Mouse (Mus musculus) limb, embryonic 15.5 days (tissue): ENCODE measurements around the gene Aldh1l1. TPM values are rescaled to one million over a fixed set of nuclear protein-coding genes. Genes with fewer than 3 reads are reported as not detected.

Experiments
- ATAC-seq: fragments of 200-750 bp; cut with Nextera tagmentation; 2 replicates; pipeline ENCODE4 v1.8.0; 2017; ENCODE audit warnings: low read depth, moderate TSS enrichment; ENCODE audit not compliant: insufficient number of reproducible peaks, low FRiP score, low TSS enrichment
- H3K27ac ChIP-seq: fragments of 300-500 bp; sonication (generic); 2 replicates; pipeline ENCODE4 v1.5.1; 2015; ENCODE audit warnings: moderate library complexity, mild to moderate bottlenecking, inconsistent platforms
- H3K27me3 ChIP-seq: fragments of 300-500 bp; sonication (generic); 2 replicates; pipeline ENCODE4 v1.6.1; 2015; ENCODE audit warnings: inconsistent platforms
- H3K36me3 ChIP-seq: fragments of 300-500 bp; sonication (generic); 2 replicates; pipeline ENCODE4 v1.6.1; 2015; ENCODE audit warnings: inconsistent platforms
- H3K4me1 ChIP-seq: fragments of 300-500 bp; sonication (generic); 2 replicates; pipeline ENCODE4 v1.6.1; 2015; ENCODE audit warnings: inconsistent platforms
- H3K4me2 ChIP-seq: fragments of 300-500 bp; sonication (generic); 2 replicates; pipeline ENCODE4 v1.6.1; 2015; ENCODE audit warnings: mild to moderate bottlenecking, inconsistent platforms
- H3K4me3 ChIP-seq: fragments of 300-500 bp; sonication (generic); 2 replicates; pipeline ENCODE4 v1.5.1; 2015; ENCODE audit warnings: mild to moderate bottlenecking, inconsistent platforms
- H3K9ac ChIP-seq: fragments of 300-500 bp; sonication (generic); 2 replicates; pipeline ENCODE4 v1.6.1; 2015; ENCODE audit warnings: inconsistent platforms
- H3K9me3 ChIP-seq: fragments of 300-500 bp; sonication (generic); 2 replicates; pipeline ENCODE4 v1.6.1; 2016; ENCODE audit warnings: inconsistent platforms
- WGBS: fragments of 180-500 bp; shearing (Covaris S2); methylation state at CpG from one replicate; pipeline ENCODE4 v1.1.7; 2015; 5-methylcytosine and 5-hydroxymethylcytosine counted together
- polyA plus RNA-seq: library from polyadenylated mRNA; unstranded; fragments of >200 nt; fragmentation: Nextera tagmentation; extraction: Ambion mirVana; gene quantifications from 2 replicates; pipeline ENCODE4 v1.2.1, GENCODE M21; 2015

The Aldh1l1 gene
- polyA plus RNA-seq, 1 experiment from 2014 or later = 1.9 TPM

DNA sequence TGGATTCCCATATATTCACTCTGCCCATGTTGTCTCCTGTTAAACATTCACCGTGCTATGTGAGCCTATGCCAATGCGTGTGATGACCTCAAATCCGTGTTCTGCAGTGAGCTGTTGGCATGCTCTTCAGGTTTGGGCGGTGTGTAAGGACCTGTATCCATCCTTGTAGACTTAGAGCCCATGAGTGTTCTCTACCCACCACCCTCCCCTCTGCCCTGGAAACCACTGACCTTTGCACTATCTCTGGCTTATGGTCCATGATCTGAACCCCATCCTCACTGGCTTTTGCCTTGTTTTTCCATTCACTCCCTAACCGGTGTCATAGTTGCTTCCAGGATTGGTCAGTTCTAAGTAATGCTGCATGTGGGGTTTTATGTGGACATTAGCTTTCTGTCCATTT, 67.5 kb downstream of the Aldh1l1 start:
- ATAC-seq = no peak
- H3K4me1 ChIP-seq = peaks cover 11% of the 10 kb centered on the region; the same call in 1 of the 2 replicates
- no peaks in the 10 kb centered on the region for H3K36me3 ChIP-seq
- no peak overlapping the region for H3K27ac ChIP-seq
- no peak overlapping the region for H3K4me2 ChIP-seq
- H3K9me3 ChIP-seq = no peaks in the 10 kb centered on the region
- H3K9ac ChIP-seq = no peak overlapping the region
- H3K27me3 ChIP-seq = no peaks in the 10 kb centered on the region
- H3K4me3 ChIP-seq = no peak overlapping the region
- 92% methylated on average over 5 of the region's 5 CpGs for WGBS

DNA sequence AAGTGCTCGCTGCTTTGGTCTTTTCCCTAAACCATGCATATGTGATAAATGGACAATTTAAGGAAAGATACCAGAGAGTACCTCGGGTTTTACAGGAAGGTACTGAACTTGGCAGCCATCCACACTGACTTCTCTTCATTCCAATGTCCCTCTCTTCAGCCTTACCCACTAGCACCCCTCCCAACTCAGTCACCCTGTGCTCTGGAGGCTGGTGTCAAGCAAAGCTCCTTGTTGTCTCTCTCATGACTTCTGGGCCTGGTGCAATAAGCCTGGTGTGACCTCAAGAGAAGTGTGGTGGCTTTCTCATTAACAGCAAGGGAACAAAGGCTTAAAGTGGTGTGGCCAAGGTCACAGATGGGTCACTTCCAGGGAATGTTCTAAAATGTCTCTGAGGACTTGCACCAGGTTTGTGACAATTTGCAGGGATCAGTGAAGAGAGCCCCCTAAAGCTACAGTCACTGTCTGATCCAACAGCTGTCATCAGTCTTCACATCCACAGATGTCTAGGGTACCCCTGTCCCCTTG, 70.4 kb downstream of the Aldh1l1 start:
- Histone ChIP-seq H3K27me3 (no peaks in the 10 kb centered on the region), H3K9ac (no peak overlapping the region), H3K4me3 (no peak overlapping the region), H3K27ac (no peak overlapping the region), H3K4me1 (no peaks in the 10 kb centered on the region), H3K4me2 (no peak overlapping the region), H3K9me3 (no peaks in the 10 kb centered on the region), H3K36me3 (no peaks in the 10 kb centered on the region)
- 44% methylated on average over 2 of the region's 2 CpGs for WGBS
- ATAC-seq = no peak

DNA sequence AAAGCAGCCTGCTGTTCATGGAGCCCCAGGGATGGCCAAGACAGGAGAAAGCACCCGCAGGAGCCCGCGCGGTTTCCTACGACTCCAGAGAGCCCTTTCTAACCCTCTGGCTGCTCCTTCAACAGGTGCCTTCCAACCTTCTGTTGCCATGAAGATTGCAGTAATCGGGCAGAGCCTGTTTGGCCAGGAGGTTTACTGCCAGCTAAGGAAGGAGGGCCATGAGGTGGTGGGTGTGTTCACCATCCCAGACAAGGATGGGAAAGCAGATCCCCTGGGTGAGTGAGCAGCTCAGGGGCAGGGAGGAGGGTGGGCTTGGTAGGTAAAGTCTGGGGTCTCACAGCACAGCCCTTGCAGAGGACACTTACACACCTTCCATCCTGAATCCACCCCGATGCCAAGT, 70.8 kb downstream of the Aldh1l1 start:
- Histone ChIP-seq H3K27me3 (no peaks in the 10 kb centered on the region), H3K4me2 (no peak overlapping the region), H3K9ac (no peak overlapping the region), H3K36me3 (no peaks in the 10 kb centered on the region), H3K9me3 (no peaks in the 10 kb centered on the region), H3K27ac (no peak overlapping the region), H3K4me1 (no peaks in the 10 kb centered on the region), H3K4me3 (no peak overlapping the region)
- WGBS = 81% methylated on average over 7 of the region's 7 CpGs
- ATAC-seq = no peak

GRCm38 (mm10) chr6:90557829-90558693, 71.8 kb downstream of the Aldh1l1 start:
- no peak overlapping the region for H3K27ac ChIP-seq
- ATAC-seq = no peak
- no peak overlapping the region for H3K4me3 ChIP-seq
- 63% methylated on average over 6 of the region's 6 CpGs for WGBS
- H3K9ac ChIP-seq = no peak overlapping the region
- H3K9me3 ChIP-seq = no peaks in the 10 kb centered on the region
- H3K36me3 ChIP-seq = no peaks in the 10 kb centered on the region
- H3K4me2 ChIP-seq = no peak overlapping the region
- no peaks in the 10 kb centered on the region for H3K4me1 ChIP-seq
- no peaks in the 10 kb centered on the region for H3K27me3 ChIP-seq

GRCm38 (mm10) chr6:90560390-90561058, 74.3 kb downstream of the Aldh1l1 start:
- Histone ChIP-seq H3K4me3 (no peak overlapping the region), H3K36me3 (no peaks in the 10 kb centered on the region), H3K4me1 (no peaks in the 10 kb centered on the region), H3K27ac (no peak overlapping the region), H3K9ac (no peak overlapping the region), H3K4me2 (no peak overlapping the region), H3K27me3 (no peaks in the 10 kb centered on the region), H3K9me3 (no peaks in the 10 kb centered on the region)
- ATAC-seq = no peak
- 78% methylated on average over 3 of the region's 3 CpGs for WGBS

GRCm38 (mm10) chr6:90561234-90561781, 75.1 kb downstream of the Aldh1l1 start:
- no peaks in the 10 kb centered on the region for H3K9me3 ChIP-seq
- 52% methylated on average over 2 of the region's 2 CpGs for WGBS
- no peak for ATAC-seq
- no peak overlapping the region for H3K27ac ChIP-seq
- H3K27me3 ChIP-seq = no peaks in the 10 kb centered on the region
- no peak overlapping the region for H3K4me3 ChIP-seq
- H3K4me1 ChIP-seq = no peaks in the 10 kb centered on the region
- H3K9ac ChIP-seq = no peak overlapping the region
- H3K4me2 ChIP-seq = no peak overlapping the region
- no peaks in the 10 kb centered on the region for H3K36me3 ChIP-seq

DNA sequence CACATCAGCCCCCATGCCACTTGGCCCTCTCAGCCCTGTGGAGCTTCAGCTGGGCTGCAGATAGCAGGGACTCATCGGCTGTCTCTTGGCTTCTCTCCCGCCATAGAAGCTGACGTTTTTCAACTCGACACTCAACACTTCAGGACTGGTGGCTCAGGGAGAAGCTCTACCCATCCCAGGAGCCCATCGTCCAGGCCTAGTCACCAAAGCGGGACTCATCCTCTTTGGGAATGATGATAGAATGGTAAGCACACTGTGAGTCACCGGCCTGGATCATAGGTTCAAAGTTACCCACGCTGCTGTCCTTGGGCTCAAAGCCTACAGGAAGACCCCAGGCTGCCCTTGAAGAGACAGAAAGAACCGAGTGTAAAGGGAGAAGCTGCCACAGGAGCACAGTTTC, 78.0 kb downstream of the Aldh1l1 start:
- WGBS = 82% methylated on average over 9 of the region's 9 CpGs
- ATAC-seq = no peak
- Histone ChIP-seq H3K9ac (no peak overlapping the region), H3K4me3 (no peak overlapping the region), H3K4me1 (no peaks in the 10 kb centered on the region), H3K36me3 (no peaks in the 10 kb centered on the region), H3K27me3 (no peaks in the 10 kb centered on the region), H3K9me3 (no peaks in the 10 kb centered on the region), H3K27ac (no peak overlapping the region), H3K4me2 (no peak overlapping the region)

GRCm38 (mm10) chr6:90565357-90566215, 79.4 kb downstream of the Aldh1l1 start:
- no peak overlapping the region for H3K9ac ChIP-seq
- 0 out of 2 replicates have a peak, but pooled peaks cover 4% of the 10 kb centered on the region for H3K4me1 ChIP-seq
- no peaks in the 10 kb centered on the region for H3K9me3 ChIP-seq
- H3K4me3 ChIP-seq = no peak overlapping the region
- H3K27me3 ChIP-seq = no peaks in the 10 kb centered on the region
- no peak overlapping the region for H3K4me2 ChIP-seq
- ATAC-seq = no peak
- WGBS = 54% methylated on average over 13 of the region's 13 CpGs
- H3K27ac ChIP-seq = no peak overlapping the region
- H3K36me3 ChIP-seq = no peaks in the 10 kb centered on the region

GRCm38 (mm10) chr6:90567486-90567885, 81.3 kb downstream of the Aldh1l1 start:
- Histone ChIP-seq H3K36me3 (no peaks in the 10 kb centered on the region), H3K9ac (no peak overlapping the region), H3K27me3 (no peaks in the 10 kb centered on the region), H3K4me3 (no peak overlapping the region), H3K9me3 (no peaks in the 10 kb centered on the region), H3K4me1 (0 out of 2 replicates have a peak, but pooled peaks cover 4% of the 10 kb centered on the region), H3K4me2 (no peak overlapping the region), H3K27ac (no peak overlapping the region)
- ATAC-seq = no peak
- WGBS = 77% methylated on average over 3 of the region's 3 CpGs

DNA sequence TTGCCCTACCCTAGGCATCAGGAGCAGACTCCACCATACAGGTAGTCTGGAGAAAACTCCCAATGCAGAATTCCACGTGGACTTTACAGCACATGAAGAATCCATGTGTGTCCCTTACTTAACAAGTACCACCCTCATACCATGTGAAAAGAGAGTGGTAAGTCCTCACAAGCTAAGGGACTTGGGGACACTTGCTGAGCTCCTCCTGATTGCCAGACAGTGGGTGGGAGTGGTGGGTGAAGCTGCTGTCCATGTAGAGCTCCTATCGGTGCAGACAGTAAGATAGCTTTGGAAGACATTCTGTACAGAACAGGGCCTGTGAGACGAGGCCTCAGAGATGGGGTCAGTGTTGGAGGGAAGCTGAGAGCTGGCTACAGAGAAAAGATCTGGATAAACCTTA, 81.7 kb downstream of the Aldh1l1 start:
- H3K4me1 ChIP-seq = 0 out of 2 replicates have a peak, but pooled peaks cover 4% of the 10 kb centered on the region
- H3K9me3 ChIP-seq = no peaks in the 10 kb centered on the region
- no peak overlapping the region for H3K27ac ChIP-seq
- ATAC-seq = no peak
- H3K4me3 ChIP-seq = no peak overlapping the region
- no peak overlapping the region for H3K4me2 ChIP-seq
- WGBS = 71% methylated on average over 3 of the region's 3 CpGs
- H3K36me3 ChIP-seq = no peaks in the 10 kb centered on the region
- no peaks in the 10 kb centered on the region for H3K27me3 ChIP-seq
- no peak overlapping the region for H3K9ac ChIP-seq

DNA sequence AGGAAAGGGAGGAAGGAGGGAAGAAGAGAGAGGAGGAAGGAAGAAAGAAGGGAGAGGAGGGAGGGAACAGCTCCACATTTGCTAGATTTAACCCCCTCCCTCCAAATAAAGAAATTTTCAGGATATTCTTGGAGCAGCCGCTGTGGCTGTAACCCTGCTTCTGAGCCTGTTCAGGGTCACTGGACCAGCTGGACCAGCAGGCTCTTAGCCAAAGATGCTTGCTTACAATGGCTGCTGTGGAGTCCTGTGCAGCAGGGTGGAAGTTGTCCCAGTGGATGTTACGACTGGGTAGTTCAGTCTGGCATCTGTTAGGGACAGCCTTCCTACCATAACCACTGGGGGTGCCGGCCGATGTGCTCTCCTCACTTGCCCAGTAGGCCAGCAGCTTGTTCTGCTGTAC, 82.5 kb downstream of the Aldh1l1 start:
- H3K27ac ChIP-seq = no peak overlapping the region
- H3K4me1 ChIP-seq = 0 out of 2 replicates have a peak, but pooled peaks cover 4% of the 10 kb centered on the region
- H3K36me3 ChIP-seq = no peaks in the 10 kb centered on the region
- no peak overlapping the region for H3K4me3 ChIP-seq
- H3K4me2 ChIP-seq = no peak overlapping the region
- H3K9me3 ChIP-seq = no peaks in the 10 kb centered on the region
- no peak for ATAC-seq
- 78% methylated on average over 4 of the region's 4 CpGs for WGBS
- H3K9ac ChIP-seq = no peak overlapping the region
- H3K27me3 ChIP-seq = no peaks in the 10 kb centered on the region
